Mouse (Mus musculus): ENCODE results near the gene B3galt4. TPM values are rescaled to one million over a fixed set of nuclear protein-coding genes. Genes with fewer than 3 reads are reported as not detected.
A peak's percentile ranks its signal among the peaks of the same experiment; 100 is the strongest.

B3galt4 gene
- polyA plus RNA-seq, 1 experiment from 2014 or later, result 2.9 TPM

DNA sequence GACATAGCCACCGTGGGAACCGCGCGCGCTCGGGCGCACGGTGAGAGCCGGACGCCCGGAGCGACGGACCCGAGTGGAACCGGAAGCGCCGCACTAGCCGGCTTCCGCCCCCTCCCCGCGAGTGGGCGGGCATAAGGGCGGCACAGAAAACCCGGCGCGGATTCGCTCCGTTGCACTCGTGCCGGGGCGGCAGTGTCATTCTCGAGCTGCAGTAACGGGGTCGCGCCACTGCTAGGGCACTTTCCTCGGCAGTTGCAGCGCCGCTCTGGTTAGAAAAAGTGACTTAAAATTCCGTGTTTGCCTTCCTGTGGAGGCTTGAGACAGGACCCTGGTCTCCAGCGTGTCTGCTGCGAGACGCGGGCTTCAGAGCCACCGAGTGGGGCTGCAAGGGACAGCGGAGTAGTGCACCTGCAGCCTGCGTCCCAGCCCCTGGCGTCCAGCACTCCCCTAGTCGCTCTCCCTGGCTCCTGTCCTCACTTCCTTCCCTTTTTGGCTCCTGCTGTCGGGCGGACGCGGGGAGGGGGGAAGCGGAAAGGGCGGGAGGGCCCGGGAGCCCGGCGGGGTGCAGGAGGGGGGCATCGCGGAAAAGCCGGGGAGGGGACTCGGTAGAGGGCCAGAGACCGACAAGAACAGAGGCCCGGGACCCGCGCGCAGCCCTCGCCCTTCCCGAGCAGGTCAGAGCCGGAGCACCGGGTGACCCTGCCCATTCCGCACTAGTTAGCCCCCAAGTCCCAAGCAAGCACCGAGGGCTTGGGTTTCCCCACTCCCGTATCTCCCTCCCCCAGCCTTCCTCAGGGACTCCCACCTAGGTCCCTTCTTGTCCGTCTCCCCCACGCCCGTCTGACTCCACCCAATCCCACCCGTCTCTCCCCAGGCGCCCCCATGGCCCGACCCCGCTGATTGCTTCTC lies 21.7 kb downstream of the B3galt4 start, which contains the start of gene Rgl2:
Gene Rgl2, plus strand, starts transcription at position 173 of the 909 bp plus-strand sequence.
- Histone ChIP-seq H3K36me3 (replicated peaks; ENCODE audit: control insufficient read depth, insufficient read depth, low read depth, low read length) (no peaks in the 10 kb centered on the region), H3K4me1 (ENCODE audit: control insufficient read depth, insufficient read depth, low read length) (no peaks in the 10 kb centered on the region; the same call in 1 of the 2 replicates), H3K9me3 (replicated peaks; ENCODE audit: control insufficient read depth, low read length) (no peaks in the 10 kb centered on the region), H3K4me3 (ENCODE audit: low read depth, low read length) (peak within 1 kb of the TSS; percentile 86), H3K9ac (replicated peaks; ENCODE audit: low read length) (peak within 1 kb of the TSS; percentile 88), H3K27me3 (ENCODE audit: control insufficient read depth, insufficient read depth, low read length) (no peaks in the 10 kb centered on the region; the same call in 1 of the 2 replicates), H3K4me2 (ENCODE audit: low read depth, low read length) (peak within 1 kb of the TSS; percentile 98), H3K27ac (replicated peaks; ENCODE audit: low read depth, low read length) (peak within 1 kb of the TSS; percentile 93)
- DNase-seq (ENCODE audit: low spot score) (peak; percentile 96), ATAC-seq (replicated peaks; ENCODE audit: insufficient number of reproducible peaks, low FRiP score, low TSS enrichment, low read depth) (peak; percentile 61)
- WGBS, result under 1% methylated on average over 76 of the region's 80 CpGs

DNA sequence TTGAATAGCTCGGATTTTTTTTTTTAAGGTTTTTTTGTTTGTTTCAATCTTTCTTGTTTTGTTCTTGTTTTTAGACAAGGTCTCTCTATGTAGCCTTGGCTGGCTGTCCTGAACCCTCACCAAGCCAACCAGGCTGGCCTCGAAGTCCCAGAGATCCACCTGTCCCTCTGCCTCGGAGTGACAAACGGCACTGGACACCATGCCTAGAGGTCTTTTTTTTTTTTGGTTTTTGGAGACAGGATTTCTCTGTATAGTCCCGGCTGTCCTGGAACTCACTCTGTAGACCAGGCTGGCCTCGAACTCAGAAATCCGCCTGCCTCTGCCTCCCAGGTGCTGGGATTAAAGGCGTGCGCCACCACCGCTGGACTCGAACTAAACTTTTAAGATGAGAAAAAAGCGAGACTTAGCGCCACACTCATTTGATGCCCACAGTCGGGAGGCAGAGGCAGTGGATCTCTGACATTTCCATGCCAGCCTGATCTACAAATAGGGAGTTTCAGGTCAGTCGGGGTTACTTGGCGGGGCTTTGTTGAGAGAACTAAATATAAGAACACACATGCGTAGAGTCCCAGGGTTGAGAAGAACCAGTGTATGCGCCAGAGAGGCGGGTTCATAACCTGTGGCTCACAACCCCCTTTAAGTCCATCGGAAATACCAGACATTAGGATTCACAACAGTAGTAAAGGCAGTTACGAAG lies 22.9 kb downstream of the B3galt4 start:
- 62% methylated on average over 21 of the region's 21 CpGs for WGBS
- Histone ChIP-seq H3K4me3 (ENCODE audit: low read depth, low read length) (peak overlapping the region; percentile 86), H3K9ac (replicated peaks; ENCODE audit: low read length) (peak overlapping the region; percentile 88), H3K27ac (replicated peaks; ENCODE audit: low read depth, low read length) (no peak overlapping the region), H3K9me3 (replicated peaks; ENCODE audit: control insufficient read depth, low read length) (no peaks in the 10 kb centered on the region), H3K36me3 (replicated peaks; ENCODE audit: control insufficient read depth, insufficient read depth, low read depth, low read length) (no peaks in the 10 kb centered on the region), H3K4me2 (ENCODE audit: low read depth, low read length) (peak overlapping the region; percentile 98), H3K4me1 (ENCODE audit: control insufficient read depth, insufficient read depth, low read length) (no peaks in the 10 kb centered on the region; the same call in 1 of the 2 replicates), H3K27me3 (ENCODE audit: control insufficient read depth, insufficient read depth, low read length) (no peaks in the 10 kb centered on the region; the same call in 1 of the 2 replicates)
- DNase-seq (ENCODE audit: low spot score) (no peak), ATAC-seq (replicated peaks; ENCODE audit: insufficient number of reproducible peaks, low FRiP score, low TSS enrichment, low read depth) (no peak)

- 70% methylated on average over 17 of the region's 17 CpGs for WGBS
- Histone ChIP-seq H3K27me3 (ENCODE audit: control insufficient read depth, insufficient read depth, low read length) (no peaks in the 10 kb centered on the region), H3K4me1 (ENCODE audit: control insufficient read depth, insufficient read depth, low read length) (no peaks in the 10 kb centered on the region; the same call in 1 of the 2 replicates), H3K9ac (replicated peaks; ENCODE audit: low read length) (no peak overlapping the region), H3K4me2 (ENCODE audit: low read depth, low read length) (no peak overlapping the region), H3K4me3 (ENCODE audit: low read depth, low read length) (no peak overlapping the region), H3K36me3 (replicated peaks; ENCODE audit: control insufficient read depth, insufficient read depth, low read depth, low read length) (no peaks in the 10 kb centered on the region), H3K9me3 (replicated peaks; ENCODE audit: control insufficient read depth, low read length) (no peaks in the 10 kb centered on the region), H3K27ac (replicated peaks; ENCODE audit: low read depth, low read length) (no peak overlapping the region)
- DNase-seq (ENCODE audit: low spot score) (no peak), ATAC-seq (replicated peaks; ENCODE audit: insufficient number of reproducible peaks, low FRiP score, low TSS enrichment, low read depth) (no peak)
These were observed 24.9 kb downstream of the B3galt4 start for GRCm38 (mm10) chr17:33926207-33926932.

DNA sequence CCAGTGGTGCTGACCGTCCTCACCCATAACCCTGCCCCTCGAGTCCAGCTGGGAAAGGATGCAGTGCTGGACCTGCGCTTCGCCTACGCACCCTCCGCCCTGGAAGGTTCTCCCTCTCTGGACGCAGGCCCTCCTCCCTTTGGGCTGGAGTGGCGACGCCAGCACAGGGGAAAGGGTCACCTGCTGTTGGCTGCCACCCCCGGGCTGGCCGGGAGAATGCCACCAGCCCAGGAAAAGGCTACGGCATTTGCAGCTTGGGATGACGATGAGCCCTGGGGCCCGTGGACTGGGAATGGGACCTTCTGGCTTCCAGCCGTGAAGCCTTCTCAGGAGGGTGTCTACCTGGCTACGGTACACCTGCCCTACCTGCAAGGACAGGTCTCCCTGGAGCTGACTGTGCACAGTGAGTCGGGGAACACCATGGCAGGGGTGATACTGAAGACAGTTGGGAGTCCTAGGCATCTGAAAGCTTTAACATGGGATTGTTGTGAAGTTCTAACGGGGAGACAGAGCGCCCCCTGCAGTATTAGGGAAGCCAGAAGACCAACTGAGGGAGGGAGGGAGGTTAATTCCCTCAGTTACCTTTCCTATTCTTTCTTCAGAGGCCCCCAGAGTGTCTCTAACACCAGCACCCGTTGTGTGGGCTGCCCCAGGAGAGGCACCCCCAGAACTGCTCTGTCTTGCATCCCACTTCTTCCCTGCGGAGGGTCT lies 25.7 kb downstream of the B3galt4 start:
- Histone ChIP-seq H3K9ac (replicated peaks; ENCODE audit: low read length) (no peak overlapping the region), H3K4me1 (ENCODE audit: control insufficient read depth, insufficient read depth, low read length) (no peaks in the 10 kb centered on the region), H3K27ac (replicated peaks; ENCODE audit: low read depth, low read length) (no peak overlapping the region), H3K9me3 (replicated peaks; ENCODE audit: control insufficient read depth, low read length) (no peaks in the 10 kb centered on the region), H3K4me2 (ENCODE audit: low read depth, low read length) (no peak overlapping the region), H3K36me3 (replicated peaks; ENCODE audit: control insufficient read depth, insufficient read depth, low read depth, low read length) (no peaks in the 10 kb centered on the region), H3K4me3 (ENCODE audit: low read depth, low read length) (no peak overlapping the region), H3K27me3 (ENCODE audit: control insufficient read depth, insufficient read depth, low read length) (no peaks in the 10 kb centered on the region)
- 78% methylated on average over 21 of the region's 21 CpGs for WGBS
- no peak for DNase-seq (ENCODE audit: low spot score)
- no peak for ATAC-seq (replicated peaks; ENCODE audit: insufficient number of reproducible peaks, low FRiP score, low TSS enrichment, low read depth)

DNA sequence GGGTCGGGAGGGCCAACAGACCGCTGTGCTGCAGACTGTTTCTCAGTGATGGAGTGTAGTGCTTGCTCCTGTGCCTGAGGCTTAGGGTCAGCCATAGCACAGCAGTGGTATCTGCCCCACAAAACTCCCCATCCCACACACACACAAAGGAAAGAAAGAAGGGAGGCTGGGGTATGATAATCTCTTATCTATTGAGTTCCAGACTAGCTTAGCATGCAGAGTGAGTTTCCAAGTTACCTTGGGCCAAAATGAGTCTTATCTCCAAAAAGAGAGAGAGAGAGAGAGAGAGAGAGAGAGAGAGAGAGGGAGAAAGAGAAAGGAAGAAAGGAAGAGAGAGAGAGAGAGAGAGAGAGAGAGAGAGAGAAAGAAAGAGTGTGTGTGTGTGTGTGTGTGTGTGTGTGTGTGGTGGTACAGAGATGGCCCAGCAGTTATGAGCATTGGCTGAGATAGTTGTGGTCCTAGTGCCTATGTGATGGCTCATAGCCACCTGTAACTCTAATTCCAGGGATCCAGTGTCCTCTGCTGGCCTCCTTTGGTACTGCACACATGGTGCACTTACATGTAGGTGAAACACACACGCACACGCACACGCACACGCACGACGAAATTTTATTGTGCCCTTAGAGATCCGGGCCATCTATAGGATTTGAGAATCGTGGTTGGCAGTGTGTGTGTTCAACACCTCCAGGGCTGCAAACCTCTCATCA lies 26.6 kb downstream of the B3galt4 start:
- DNase-seq (ENCODE audit: low spot score) (no peak), ATAC-seq (replicated peaks; ENCODE audit: insufficient number of reproducible peaks, low FRiP score, low TSS enrichment, low read depth) (no peak)
- no peaks in the 10 kb centered on the region for H3K27me3 ChIP-seq (ENCODE audit: control insufficient read depth, insufficient read depth, low read length)
- no peak overlapping the region for H3K27ac ChIP-seq (replicated peaks; ENCODE audit: low read depth, low read length)
- no peaks in the 10 kb centered on the region for H3K36me3 ChIP-seq (replicated peaks; ENCODE audit: control insufficient read depth, insufficient read depth, low read depth, low read length)
- H3K4me3 ChIP-seq (ENCODE audit: low read depth, low read length), result no peak overlapping the region
- no peak overlapping the region for H3K4me2 ChIP-seq (ENCODE audit: low read depth, low read length)
- no peak overlapping the region for H3K9ac ChIP-seq (replicated peaks; ENCODE audit: low read length)
- no peaks in the 10 kb centered on the region for H3K4me1 ChIP-seq (ENCODE audit: control insufficient read depth, insufficient read depth, low read length)
- H3K9me3 ChIP-seq (replicated peaks; ENCODE audit: control insufficient read depth, low read length), result no peaks in the 10 kb centered on the region
- WGBS, result 82% methylated on average over 10 of the region's 10 CpGs

DNA sequence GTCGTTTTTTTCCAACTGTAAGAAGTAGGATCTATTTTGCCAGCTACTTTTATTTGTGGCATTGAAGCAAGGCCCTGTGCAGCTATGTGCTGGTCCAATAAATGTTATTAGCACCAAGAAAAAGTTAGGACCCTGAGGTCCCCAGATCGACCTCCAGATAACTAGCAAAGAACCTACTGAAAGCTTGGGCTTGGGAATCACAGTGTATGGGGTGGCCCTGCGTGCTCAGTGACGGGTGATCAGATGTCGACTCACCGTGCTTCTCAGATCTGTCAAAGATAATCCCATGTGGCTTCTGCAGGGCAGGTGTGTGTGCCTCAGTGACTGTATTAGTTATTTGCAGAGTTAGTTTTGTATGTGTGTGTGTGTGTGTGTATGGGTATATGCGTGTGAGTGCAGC lies 29.9 kb downstream of the B3galt4 start:
- ATAC-seq (replicated peaks; ENCODE audit: insufficient number of reproducible peaks, low FRiP score, low TSS enrichment, low read depth) (no peak), DNase-seq (ENCODE audit: low spot score) (no peak)
- no peak overlapping the region for H3K9ac ChIP-seq (replicated peaks; ENCODE audit: low read length)
- H3K27me3 ChIP-seq (ENCODE audit: control insufficient read depth, insufficient read depth, low read length), result no peaks in the 10 kb centered on the region
- H3K9me3 ChIP-seq (replicated peaks; ENCODE audit: control insufficient read depth, low read length), result no peaks in the 10 kb centered on the region
- H3K4me3 ChIP-seq (ENCODE audit: low read depth, low read length), result no peak overlapping the region
- H3K4me1 ChIP-seq (ENCODE audit: control insufficient read depth, insufficient read depth, low read length), result peaks cover 2% of the 10 kb centered on the region
- 90% methylated on average over 7 of the region's 7 CpGs for WGBS
- no peak overlapping the region for H3K27ac ChIP-seq (replicated peaks; ENCODE audit: low read depth, low read length)
- no peak overlapping the region for H3K4me2 ChIP-seq (ENCODE audit: low read depth, low read length)
- no peaks in the 10 kb centered on the region for H3K36me3 ChIP-seq (replicated peaks; ENCODE audit: control insufficient read depth, insufficient read depth, low read depth, low read length)

All from embryonic facial prominence, embryonic 11.5 days (tissue).